Mouse (Mus musculus) embryonic facial prominence, embryonic 15.5 days (tissue): ENCODE data around the gene Pmf1. TPM values are rescaled to one million over a fixed set of nuclear protein-coding genes. Genes with fewer than 3 reads are reported as not detected.

ENCODE experiments used
- ATAC-seq: fragments of 200-750 bp; cut with Nextera tagmentation; 2 replicates; pipeline ENCODE4 v1.8.0; 2017; ENCODE audit warnings: low read depth, moderate TSS enrichment; ENCODE audit not compliant: insufficient number of reproducible peaks, low FRiP score, low TSS enrichment
- H3K27ac ChIP-seq: fragments of 300-500 bp; sonication (generic); replicated peaks from 2 replicates; pipeline ENCODE4 v1.5.1; 2015; ENCODE audit warnings: mild to moderate bottlenecking, inconsistent platforms
- H3K27me3 ChIP-seq: fragments of 300-500 bp; sonication (generic); 2 replicates; pipeline ENCODE4 v1.6.1; 2015; ENCODE audit warnings: inconsistent platforms
- H3K36me3 ChIP-seq: fragments of 300-500 bp; sonication (generic); 2 replicates; pipeline ENCODE4 v1.6.1; 2015; ENCODE audit warnings: mild to moderate bottlenecking, inconsistent platforms
- H3K4me1 ChIP-seq: fragments of 300-500 bp; sonication (generic); 2 replicates; pipeline ENCODE4 v1.6.1; 2015; ENCODE audit warnings: inconsistent platforms
- H3K4me2 ChIP-seq: fragments of 300-500 bp; sonication (generic); replicated peaks from 2 replicates; pipeline ENCODE4 v1.6.1; 2015; ENCODE audit warnings: mild to moderate bottlenecking, inconsistent platforms
- H3K4me3 ChIP-seq: fragments of 300-500 bp; sonication (generic); replicated peaks from 2 replicates; pipeline ENCODE4 v1.5.1; 2015; ENCODE audit warnings: mild to moderate bottlenecking, inconsistent platforms
- H3K9ac ChIP-seq: fragments of 300-500 bp; sonication (generic); 2 replicates; pipeline ENCODE4 v1.6.1; 2015; ENCODE audit warnings: inconsistent platforms
- H3K9me3 ChIP-seq: fragments of 300-500 bp; sonication (generic); replicated peaks from 2 replicates; pipeline ENCODE4 v1.6.1; 2016; ENCODE audit warnings: inconsistent platforms
- WGBS: fragments of 180-500 bp; shearing (Covaris S2); methylation state at CpG from one replicate; pipeline ENCODE4 v1.1.7; 2015; 5-methylcytosine and 5-hydroxymethylcytosine counted together
- polyA plus RNA-seq: library from polyadenylated mRNA; unstranded; fragments of >200 nt; fragmentation: Nextera tagmentation; extraction: Ambion mirVana; gene quantifications from 2 replicates; pipeline ENCODE4 v1.2.1, GENCODE M21; 2015

Gene Pmf1
- polyA plus RNA-seq, 1 experiment from 2014 or later: 108 TPM

DNA sequence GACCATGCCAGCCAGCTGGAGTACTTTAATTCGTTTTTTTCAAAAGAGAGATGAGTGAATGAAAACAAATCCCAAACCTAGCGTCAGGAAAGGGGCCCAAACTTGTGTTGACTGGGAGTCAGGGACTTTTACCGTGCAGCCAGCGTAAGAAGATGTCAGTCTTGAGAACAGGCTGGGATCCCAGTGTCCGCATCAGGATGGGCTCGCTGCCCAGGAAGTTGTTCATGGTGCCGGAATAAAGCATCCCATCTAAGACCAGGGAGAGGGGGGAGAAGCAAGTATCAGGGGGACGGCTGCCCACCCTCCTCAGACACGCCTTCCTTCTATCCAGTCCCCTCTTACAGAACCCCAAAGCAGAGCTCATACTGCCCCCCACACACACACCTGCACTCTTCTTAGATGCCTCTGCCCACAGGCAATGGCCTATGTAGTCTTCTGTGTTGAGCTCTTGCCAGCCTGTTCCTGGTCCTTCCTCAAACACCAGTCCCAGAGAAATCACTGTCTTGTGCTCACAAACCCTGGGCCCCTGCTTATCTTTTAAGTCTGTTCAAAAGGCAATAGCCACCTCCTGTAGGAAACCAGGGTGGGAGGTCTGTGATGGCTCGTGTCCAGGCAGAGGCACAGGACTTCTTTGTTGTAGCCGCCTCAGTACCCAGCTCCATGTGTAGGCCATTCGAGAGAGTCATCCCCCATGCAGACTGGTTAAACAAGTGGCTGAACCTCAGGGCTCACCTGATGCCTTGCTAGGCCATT is 40.4 kb upstream of the Pmf1 start:
- no peak overlapping the region for H3K9ac ChIP-seq
- 79% methylated on average over 12 of the region's 12 CpGs for WGBS
- no peaks in the 10 kb centered on the region for H3K36me3 ChIP-seq
- H3K4me1 ChIP-seq: peaks cover 21% of the 10 kb centered on the region
- no peak overlapping the region for H3K4me2 ChIP-seq
- no peaks in the 10 kb centered on the region for H3K9me3 ChIP-seq
- no peaks in the 10 kb centered on the region for H3K27me3 ChIP-seq
- no peak overlapping the region for H3K4me3 ChIP-seq
- no peak for ATAC-seq
- H3K27ac ChIP-seq: no peak overlapping the region

DNA sequence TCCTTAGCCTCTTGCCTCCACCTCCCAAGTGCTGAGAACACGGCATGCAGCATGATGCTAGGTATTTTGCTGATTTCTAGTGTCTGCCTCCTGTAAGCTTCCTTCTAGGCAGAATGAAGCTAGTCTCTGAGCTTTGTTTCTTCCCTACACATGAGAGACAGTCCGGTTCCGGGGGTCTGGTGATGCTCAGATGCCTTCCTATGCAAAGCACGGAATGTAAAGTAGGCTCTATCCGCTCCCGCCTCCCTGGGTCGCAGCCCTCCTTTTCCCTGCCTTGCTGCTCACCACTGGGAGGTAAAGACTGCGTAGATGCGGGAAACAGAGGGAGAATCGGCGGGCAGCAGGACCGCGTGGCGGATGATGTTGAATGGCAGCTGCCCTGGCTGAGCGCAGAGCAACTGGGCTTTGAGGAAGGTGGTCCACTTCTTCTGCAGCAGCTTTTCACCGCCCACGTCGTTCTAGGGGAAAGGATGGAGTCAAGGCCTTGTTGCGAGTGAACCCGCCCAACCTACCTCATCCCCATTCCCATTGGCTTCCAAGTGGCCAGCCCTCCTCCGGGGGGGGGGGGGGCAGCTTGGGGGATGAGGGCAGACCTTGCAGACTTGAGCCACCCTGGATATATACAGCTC is 39.4 kb upstream of the Pmf1 start:
- no peaks in the 10 kb centered on the region for H3K9me3 ChIP-seq
- ATAC-seq: peak; percentile 61
- H3K4me2 ChIP-seq: peak overlapping the region; percentile 47
- H3K4me3 ChIP-seq: peak overlapping the region; percentile 34
- 0 out of 2 replicates have a peak overlapping the region, but pooled peaks have one; percentile 1 for H3K27ac ChIP-seq
- no peaks in the 10 kb centered on the region for H3K36me3 ChIP-seq
- H3K9ac ChIP-seq: no peak overlapping the region
- no peaks in the 10 kb centered on the region for H3K27me3 ChIP-seq
- 12% methylated on average over 21 of the region's 21 CpGs for WGBS
- peaks cover 11% of the 10 kb centered on the region; the same call in 1 of the 2 replicates for H3K4me1 ChIP-seq

- H3K36me3 ChIP-seq: no peaks in the 10 kb centered on the region
- H3K9ac ChIP-seq: no peak overlapping the region
- WGBS: 77% methylated on average over 8 of the region's 8 CpGs
- H3K27me3 ChIP-seq: no peaks in the 10 kb centered on the region
- H3K9me3 ChIP-seq: no peaks in the 10 kb centered on the region
- no peak for ATAC-seq
- no peak overlapping the region for H3K4me2 ChIP-seq
- H3K4me3 ChIP-seq: no peak overlapping the region
- H3K4me1 ChIP-seq: peaks cover 6% of the 10 kb centered on the region; the same call in 1 of the 2 replicates
- no peak overlapping the region for H3K27ac ChIP-seq
Measured at GRCm38 (mm10) chr3:88448443-88448842, 38.3 kb upstream of the Pmf1 start.

GRCm38 (mm10) chr3:88447676-88448183 is 37.6 kb upstream of the Pmf1 start:
- Histone ChIP-seq H3K27ac (no peak overlapping the region), H3K9me3 (no peaks in the 10 kb centered on the region), H3K27me3 (no peaks in the 10 kb centered on the region), H3K4me1 (peaks cover 6% of the 10 kb centered on the region; the same call in 1 of the 2 replicates), H3K4me3 (no peak overlapping the region), H3K9ac (no peak overlapping the region), H3K36me3 (no peaks in the 10 kb centered on the region), H3K4me2 (no peak overlapping the region)
- ATAC-seq: no peak
- 61% methylated on average over 8 of the region's 8 CpGs for WGBS

DNA sequence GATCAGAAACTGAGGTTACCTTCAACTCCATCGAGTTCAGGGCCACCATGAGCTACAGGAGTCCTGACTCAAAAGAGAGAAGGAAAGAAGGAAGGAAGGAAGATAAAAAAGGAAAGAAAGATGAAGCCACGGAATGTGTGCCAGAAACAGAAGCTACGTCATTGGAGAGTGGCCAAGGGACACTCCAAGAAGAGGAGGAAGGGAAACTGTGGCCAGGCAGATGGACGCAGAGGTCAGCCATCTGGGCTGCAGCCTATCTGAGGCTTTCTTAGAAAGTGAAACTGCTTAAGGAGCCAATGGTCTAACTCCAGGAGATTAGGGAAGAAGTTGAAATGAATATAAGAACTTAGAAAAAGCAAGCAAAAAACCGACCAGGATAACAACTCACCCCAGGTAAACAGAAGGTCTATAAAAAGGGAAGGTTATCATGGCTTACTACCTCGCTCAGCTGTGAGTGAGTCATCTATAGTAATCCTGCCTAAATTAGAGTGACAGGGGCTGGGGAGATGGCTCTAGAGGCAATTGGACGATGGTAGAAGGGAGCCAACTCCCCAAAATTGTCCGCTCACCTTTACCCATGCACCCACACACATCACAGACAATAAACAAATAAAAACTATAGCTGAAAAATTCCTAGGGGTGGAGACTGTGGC is 36.5 kb upstream of the Pmf1 start:
- Histone ChIP-seq H3K4me2 (no peak overlapping the region), H3K27me3 (no peaks in the 10 kb centered on the region), H3K4me1 (peaks cover 6% of the 10 kb centered on the region; the same call in 1 of the 2 replicates), H3K9ac (no peak overlapping the region), H3K36me3 (no peaks in the 10 kb centered on the region), H3K27ac (no peak overlapping the region), H3K9me3 (no peaks in the 10 kb centered on the region), H3K4me3 (no peak overlapping the region)
- ATAC-seq: no peak
- 75% methylated on average over 8 of the region's 8 CpGs for WGBS

DNA sequence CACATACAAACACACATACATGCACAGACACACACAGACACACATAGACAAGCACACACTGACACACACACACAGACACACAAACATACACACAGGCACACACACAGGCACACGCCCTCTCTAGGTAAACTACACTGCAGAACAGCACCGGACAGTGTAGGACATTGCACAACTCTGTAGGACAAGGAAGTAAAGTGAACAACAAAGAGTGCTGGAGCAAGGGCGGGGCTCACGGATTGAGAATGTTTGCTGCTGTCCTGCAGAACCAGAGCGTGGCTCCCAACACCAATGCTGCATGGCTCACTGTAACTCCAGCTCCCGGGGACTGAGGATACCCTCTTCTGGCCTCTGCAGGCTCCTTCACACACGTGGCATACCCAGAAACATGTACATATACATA is 32.8 kb upstream of the Pmf1 start:
- Histone ChIP-seq H3K27me3 (no peaks in the 10 kb centered on the region), H3K9ac (no peak overlapping the region), H3K4me2 (no peak overlapping the region), H3K36me3 (no peaks in the 10 kb centered on the region), H3K27ac (no peak overlapping the region), H3K9me3 (no peaks in the 10 kb centered on the region), H3K4me3 (no peak overlapping the region), H3K4me1 (peaks cover 10% of the 10 kb centered on the region; the same call in 1 of the 2 replicates)
- 65% methylated on average over 7 of the region's 7 CpGs for WGBS
- ATAC-seq: peak; percentile 8; the same call in 1 of the 2 replicates

DNA sequence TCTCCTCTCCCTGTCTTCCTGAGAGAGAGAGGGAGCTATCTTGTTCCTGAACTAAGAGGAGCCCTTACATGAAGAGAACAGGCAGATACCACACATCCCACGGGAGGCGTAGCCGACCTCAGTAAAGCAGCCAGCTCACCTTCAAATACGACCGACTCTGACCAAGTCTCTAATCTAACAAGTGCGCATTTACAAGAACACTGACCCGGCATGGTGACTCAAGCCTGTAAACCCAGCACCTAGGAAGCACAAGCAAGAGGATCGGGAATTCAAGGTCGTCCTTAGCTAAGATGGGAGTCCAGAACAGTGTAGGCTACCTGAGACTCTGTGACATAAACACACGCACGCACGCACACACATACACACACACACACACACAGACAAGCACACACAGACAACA is 32.4 kb upstream of the Pmf1 start:
- H3K4me1 ChIP-seq: peaks cover 10% of the 10 kb centered on the region; the same call in 1 of the 2 replicates
- no peak overlapping the region for H3K4me2 ChIP-seq
- ATAC-seq: 0 out of 2 replicates have a peak, but pooled peaks have one; percentile 4
- no peaks in the 10 kb centered on the region for H3K27me3 ChIP-seq
- WGBS: 80% methylated on average over 12 of the region's 12 CpGs
- no peaks in the 10 kb centered on the region for H3K36me3 ChIP-seq
- no peaks in the 10 kb centered on the region for H3K9me3 ChIP-seq
- H3K9ac ChIP-seq: no peak overlapping the region
- H3K27ac ChIP-seq: no peak overlapping the region
- H3K4me3 ChIP-seq: no peak overlapping the region

DNA sequence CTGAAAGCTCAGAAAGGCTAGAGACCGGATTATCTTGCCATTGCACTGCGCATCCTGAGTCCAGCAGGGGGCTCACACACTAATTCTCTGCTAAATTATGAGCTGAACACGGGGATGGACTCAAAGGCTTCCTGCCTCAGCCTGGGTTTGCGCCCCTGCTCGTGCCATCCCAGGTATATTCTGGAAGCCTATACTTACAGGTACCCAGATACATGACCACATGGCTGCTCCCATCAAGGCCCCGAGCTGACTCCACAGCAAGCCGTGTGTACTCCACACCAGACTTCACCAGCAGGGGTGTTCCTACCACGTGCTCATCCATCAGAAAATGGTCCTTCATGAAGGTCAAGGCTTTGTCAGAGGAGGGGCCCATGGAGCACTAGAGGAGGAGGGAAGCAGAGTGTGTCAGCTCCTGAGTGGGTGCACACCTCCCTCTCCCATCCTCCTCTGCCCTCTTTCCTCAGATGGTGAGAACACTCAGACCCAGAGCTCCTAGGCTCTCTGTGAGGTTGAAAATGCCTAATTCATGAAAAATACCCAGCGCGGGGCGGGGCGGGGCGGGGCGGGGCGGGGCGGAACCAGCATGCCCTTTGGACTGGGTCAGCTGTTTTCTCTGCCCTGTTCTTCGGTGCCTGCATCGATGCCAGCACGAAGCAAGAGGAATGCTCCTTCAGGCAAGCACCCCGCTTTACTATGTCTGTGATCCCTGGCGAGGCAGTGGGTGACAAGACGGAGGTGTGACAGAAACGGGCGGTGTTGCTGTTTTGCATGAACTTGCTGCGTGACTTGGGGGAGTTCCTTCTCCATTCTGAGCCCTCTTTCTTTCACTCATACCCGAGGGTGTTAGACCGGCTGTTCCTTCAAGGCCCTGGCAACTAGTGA is 30.6 kb upstream of the Pmf1 start:
- no peak overlapping the region for H3K4me3 ChIP-seq
- 22% methylated on average over 27 of the region's 27 CpGs for WGBS
- peaks cover 20% of the 10 kb centered on the region; the same call in 1 of the 2 replicates for H3K4me1 ChIP-seq
- no peaks in the 10 kb centered on the region for H3K27me3 ChIP-seq
- no peak for ATAC-seq
- peak overlapping the region; percentile 31 for H3K4me2 ChIP-seq
- H3K27ac ChIP-seq: no peak overlapping the region
- H3K9me3 ChIP-seq: no peaks in the 10 kb centered on the region
- H3K9ac ChIP-seq: no peak overlapping the region
- no peaks in the 10 kb centered on the region for H3K36me3 ChIP-seq

- Histone ChIP-seq H3K4me1 (peaks cover 20% of the 10 kb centered on the region; the same call in 1 of the 2 replicates), H3K9ac (no peak overlapping the region), H3K4me3 (no peak overlapping the region), H3K27me3 (no peaks in the 10 kb centered on the region), H3K27ac (no peak overlapping the region), H3K9me3 (no peaks in the 10 kb centered on the region), H3K4me2 (no peak overlapping the region), H3K36me3 (no peaks in the 10 kb centered on the region)
- 64% methylated on average over 4 of the region's 4 CpGs for WGBS
- ATAC-seq: no peak
Measured at GRCm38 (mm10) chr3:88439582-88439981, 29.5 kb upstream of the Pmf1 start.

GRCm38 (mm10) chr3:88437454-88437853 is 27.3 kb upstream of the Pmf1 start:
- H3K4me2 ChIP-seq: no peak overlapping the region
- H3K36me3 ChIP-seq: no peaks in the 10 kb centered on the region
- H3K4me1 ChIP-seq: peaks cover 20% of the 10 kb centered on the region; the same call in 1 of the 2 replicates
- H3K9me3 ChIP-seq: no peaks in the 10 kb centered on the region
- no peaks in the 10 kb centered on the region for H3K27me3 ChIP-seq
- H3K27ac ChIP-seq: no peak overlapping the region
- no peak for ATAC-seq
- no peak overlapping the region for H3K4me3 ChIP-seq
- H3K9ac ChIP-seq: no peak overlapping the region
- 75% methylated on average over 10 of the region's 10 CpGs for WGBS
